Mouse (Mus musculus): ENCODE measurements at regions not wholly inside any gene's neighbourhood (a gene's known extent, or its start where the extent isn't known, plus 50 kb on each side); places are given as distances from the start of the nearest gene placed in this dataset.

GRCm38 (mm10) chr12:39840179-39840578 lies 197.6 kb downstream of the Arl4a start:
- Histone ChIP-seq H3K4me3 (no peak overlapping the region), H3K36me3 (no peaks in the 10 kb centered on the region), H3K4me1 (replicated peaks) (no peaks in the 10 kb centered on the region), H3K27me3 (replicated peaks) (no peaks in the 10 kb centered on the region), H3K4me2 (no peak overlapping the region), H3K9ac (no peak overlapping the region), H3K27ac (ENCODE audit: poor library complexity, severe bottlenecking) (no peak overlapping the region), H3K9me3 (replicated peaks) (no peaks in the 10 kb centered on the region)
- ATAC-seq (ENCODE audit: insufficient number of reproducible peaks, low FRiP score), result no peak
- WGBS, result 55% methylated on average over 1 of the region's 1 CpGs

GRCm38 (mm10) chr12:39831079-39831478 lies 206.7 kb downstream of the Arl4a start:
- no peaks in the 10 kb centered on the region for H3K36me3 ChIP-seq
- H3K27ac ChIP-seq (ENCODE audit: poor library complexity, severe bottlenecking), result no peak overlapping the region
- H3K9me3 ChIP-seq (replicated peaks), result no peaks in the 10 kb centered on the region
- H3K9ac ChIP-seq, result no peak overlapping the region
- peaks cover 2% of the 10 kb centered on the region; the same call in 1 of the 2 replicates for H3K4me1 ChIP-seq (replicated peaks)
- no peak overlapping the region for H3K4me2 ChIP-seq
- H3K27me3 ChIP-seq (replicated peaks), result no peaks in the 10 kb centered on the region
- WGBS, result 77% methylated on average over 7 of the region's 7 CpGs
- no peak for ATAC-seq (ENCODE audit: insufficient number of reproducible peaks, low FRiP score)
- H3K4me3 ChIP-seq, result no peak overlapping the region

- Histone ChIP-seq H3K9ac (no peak overlapping the region), H3K36me3 (no peaks in the 10 kb centered on the region), H3K4me3 (no peak overlapping the region), H3K9me3 (replicated peaks) (no peaks in the 10 kb centered on the region), H3K27ac (ENCODE audit: poor library complexity, severe bottlenecking) (no peak overlapping the region), H3K4me1 (replicated peaks) (peaks cover 2% of the 10 kb centered on the region; the same call in 1 of the 2 replicates), H3K27me3 (replicated peaks) (no peaks in the 10 kb centered on the region), H3K4me2 (no peak overlapping the region)
- WGBS, result 87% methylated on average over 4 of the region's 4 CpGs
- ATAC-seq (ENCODE audit: insufficient number of reproducible peaks, low FRiP score), result no peak
Observed at GRCm38 (mm10) chr12:39830530-39830929, 207.3 kb downstream of the Arl4a start.

- Histone ChIP-seq H3K9ac (no peak overlapping the region), H3K4me2 (no peak overlapping the region), H3K4me1 (replicated peaks) (no peaks in the 10 kb centered on the region), H3K27ac (ENCODE audit: poor library complexity, severe bottlenecking) (no peak overlapping the region), H3K4me3 (no peak overlapping the region), H3K36me3 (no peaks in the 10 kb centered on the region), H3K27me3 (replicated peaks) (no peaks in the 10 kb centered on the region), H3K9me3 (replicated peaks) (no peaks in the 10 kb centered on the region)
- no peak for ATAC-seq (ENCODE audit: insufficient number of reproducible peaks, low FRiP score)
- WGBS, result 81% methylated on average over 3 of the region's 3 CpGs
Observed at GRCm38 (mm10) chr12:39822671-39823070, 215.2 kb downstream of the Arl4a start.

- no peak for ATAC-seq (ENCODE audit: insufficient number of reproducible peaks, low FRiP score)
- H3K9me3 ChIP-seq (replicated peaks), result no peaks in the 10 kb centered on the region
- 51% methylated on average over 4 of the region's 4 CpGs for WGBS
- no peak overlapping the region for H3K4me2 ChIP-seq
- no peak overlapping the region for H3K4me3 ChIP-seq
- H3K36me3 ChIP-seq, result no peaks in the 10 kb centered on the region
- H3K27me3 ChIP-seq (replicated peaks), result no peaks in the 10 kb centered on the region
- no peak overlapping the region for H3K27ac ChIP-seq (ENCODE audit: poor library complexity, severe bottlenecking)
- no peaks in the 10 kb centered on the region for H3K4me1 ChIP-seq (replicated peaks)
- no peak overlapping the region for H3K9ac ChIP-seq
Observed at GRCm38 (mm10) chr12:39801536-39801935, 236.3 kb downstream of the Arl4a start.

GRCm38 (mm10) chr12:39797843-39798242 lies 240.0 kb downstream of the Arl4a start:
- Histone ChIP-seq H3K4me2 (no peak overlapping the region), H3K27ac (ENCODE audit: poor library complexity, severe bottlenecking) (no peak overlapping the region), H3K27me3 (replicated peaks) (no peaks in the 10 kb centered on the region), H3K4me1 (replicated peaks) (no peaks in the 10 kb centered on the region), H3K9me3 (replicated peaks) (no peaks in the 10 kb centered on the region), H3K4me3 (no peak overlapping the region), H3K9ac (no peak overlapping the region), H3K36me3 (no peaks in the 10 kb centered on the region)
- no peak for ATAC-seq (ENCODE audit: insufficient number of reproducible peaks, low FRiP score)
- WGBS, result 83% methylated on average over 2 of the region's 2 CpGs

- Histone ChIP-seq H3K27me3 (replicated peaks) (no peaks in the 10 kb centered on the region), H3K4me3 (no peak overlapping the region), H3K9me3 (replicated peaks) (no peaks in the 10 kb centered on the region), H3K27ac (ENCODE audit: poor library complexity, severe bottlenecking) (no peak overlapping the region), H3K36me3 (no peaks in the 10 kb centered on the region), H3K4me1 (replicated peaks) (no peaks in the 10 kb centered on the region), H3K9ac (no peak overlapping the region), H3K4me2 (no peak overlapping the region)
- 86% methylated on average over 3 of the region's 3 CpGs for WGBS
- no peak for ATAC-seq (ENCODE audit: insufficient number of reproducible peaks, low FRiP score)
Observed at GRCm38 (mm10) chr12:39796939-39797338, 240.9 kb downstream of the Arl4a start.

GRCm38 (mm10) chr12:39785026-39785425 lies 252.8 kb downstream of the Arl4a start:
- H3K9ac ChIP-seq, result no peak overlapping the region
- no peaks in the 10 kb centered on the region for H3K27me3 ChIP-seq (replicated peaks)
- no peaks in the 10 kb centered on the region for H3K9me3 ChIP-seq (replicated peaks)
- WGBS, result 88% methylated on average over 3 of the region's 3 CpGs
- H3K27ac ChIP-seq (ENCODE audit: poor library complexity, severe bottlenecking), result no peak overlapping the region
- no peaks in the 10 kb centered on the region for H3K36me3 ChIP-seq
- no peak for ATAC-seq (ENCODE audit: insufficient number of reproducible peaks, low FRiP score)
- no peaks in the 10 kb centered on the region for H3K4me1 ChIP-seq (replicated peaks)
- no peak overlapping the region for H3K4me2 ChIP-seq
- H3K4me3 ChIP-seq, result no peak overlapping the region

- H3K9me3 ChIP-seq (replicated peaks), result no peaks in the 10 kb centered on the region
- 83% methylated on average over 3 of the region's 3 CpGs for WGBS
- ATAC-seq (ENCODE audit: insufficient number of reproducible peaks, low FRiP score), result no peak
- H3K36me3 ChIP-seq, result no peaks in the 10 kb centered on the region
- no peaks in the 10 kb centered on the region for H3K27me3 ChIP-seq (replicated peaks)
- H3K4me3 ChIP-seq, result no peak overlapping the region
- H3K27ac ChIP-seq (ENCODE audit: poor library complexity, severe bottlenecking), result no peak overlapping the region
- H3K4me2 ChIP-seq, result no peak overlapping the region
- H3K4me1 ChIP-seq (replicated peaks), result no peaks in the 10 kb centered on the region
- H3K9ac ChIP-seq, result no peak overlapping the region
Observed at GRCm38 (mm10) chr12:39784532-39784931, 253.3 kb downstream of the Arl4a start.

- Histone ChIP-seq H3K27me3 (replicated peaks) (no peaks in the 10 kb centered on the region), H3K9ac (no peak overlapping the region), H3K36me3 (no peaks in the 10 kb centered on the region), H3K9me3 (replicated peaks) (no peaks in the 10 kb centered on the region), H3K4me3 (no peak overlapping the region), H3K4me1 (replicated peaks) (no peaks in the 10 kb centered on the region), H3K4me2 (no peak overlapping the region), H3K27ac (ENCODE audit: poor library complexity, severe bottlenecking) (no peak overlapping the region)
- no peak for ATAC-seq (ENCODE audit: insufficient number of reproducible peaks, low FRiP score)
- 33% methylated on average over 3 of the region's 3 CpGs for WGBS
Observed at GRCm38 (mm10) chr12:39776173-39776572, 261.7 kb downstream of the Arl4a start.

- WGBS, result 85% methylated on average over 11 of the region's 11 CpGs
- H3K9me3 ChIP-seq (replicated peaks), result no peaks in the 10 kb centered on the region
- H3K36me3 ChIP-seq, result no peaks in the 10 kb centered on the region
- no peak overlapping the region for H3K27ac ChIP-seq (ENCODE audit: poor library complexity, severe bottlenecking)
- H3K27me3 ChIP-seq (replicated peaks), result peaks cover 5% of the 10 kb centered on the region; the same call in 1 of the 2 replicates
- no peaks in the 10 kb centered on the region for H3K4me1 ChIP-seq (replicated peaks)
- no peak overlapping the region for H3K4me3 ChIP-seq
- no peak overlapping the region for H3K9ac ChIP-seq
- no peak overlapping the region for H3K4me2 ChIP-seq
- ATAC-seq (ENCODE audit: insufficient number of reproducible peaks, low FRiP score), result no peak
Observed at GRCm38 (mm10) chr12:39766988-39767387, 270.8 kb downstream of the Arl4a start.

- WGBS, result 73% methylated on average over 3 of the region's 3 CpGs
- ATAC-seq (ENCODE audit: insufficient number of reproducible peaks, low FRiP score), result no peak
- Histone ChIP-seq H3K27me3 (replicated peaks) (peaks cover 5% of the 10 kb centered on the region; the same call in 1 of the 2 replicates), H3K9ac (no peak overlapping the region), H3K36me3 (no peaks in the 10 kb centered on the region), H3K4me3 (no peak overlapping the region), H3K27ac (ENCODE audit: poor library complexity, severe bottlenecking) (no peak overlapping the region), H3K4me1 (replicated peaks) (peaks cover 3% of the 10 kb centered on the region; the same call in 1 of the 2 replicates), H3K9me3 (replicated peaks) (no peaks in the 10 kb centered on the region), H3K4me2 (no peak overlapping the region)
Observed at GRCm38 (mm10) chr12:39763529-39763928, 274.3 kb downstream of the Arl4a start.

Measured in heart, embryonic 12.5 days (tissue).